Mouse (Mus musculus): ENCODE measurements at regions not wholly inside any gene's neighbourhood (a gene's known extent, or its start where the extent isn't known, plus 50 kb on each side); places are given as distances from the start of the nearest gene placed in this dataset.

DNA sequence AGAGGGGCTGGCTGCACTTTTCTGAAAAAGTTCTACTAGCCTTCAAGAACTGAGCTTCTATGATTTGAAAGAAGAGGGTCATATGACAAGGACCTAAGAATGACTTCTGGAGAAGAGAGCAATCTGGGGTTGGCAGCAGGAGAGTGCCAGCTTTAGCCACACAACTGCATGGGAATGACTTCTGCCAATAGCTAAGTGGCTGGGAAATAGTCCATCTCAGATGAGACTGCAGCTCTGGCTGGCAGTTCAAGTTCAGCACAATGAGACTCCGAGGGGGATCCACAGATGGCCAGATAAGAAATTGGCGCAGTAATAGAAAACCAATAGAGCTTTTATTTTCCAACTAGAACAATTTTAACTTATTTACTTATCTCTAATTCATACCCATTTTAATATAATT is 122.1 kb upstream of the Fbxo33 start:
- intact Hi-C loops (cut with DNase I): no loop called here
- DNase-seq: peak; percentile 32

DNA sequence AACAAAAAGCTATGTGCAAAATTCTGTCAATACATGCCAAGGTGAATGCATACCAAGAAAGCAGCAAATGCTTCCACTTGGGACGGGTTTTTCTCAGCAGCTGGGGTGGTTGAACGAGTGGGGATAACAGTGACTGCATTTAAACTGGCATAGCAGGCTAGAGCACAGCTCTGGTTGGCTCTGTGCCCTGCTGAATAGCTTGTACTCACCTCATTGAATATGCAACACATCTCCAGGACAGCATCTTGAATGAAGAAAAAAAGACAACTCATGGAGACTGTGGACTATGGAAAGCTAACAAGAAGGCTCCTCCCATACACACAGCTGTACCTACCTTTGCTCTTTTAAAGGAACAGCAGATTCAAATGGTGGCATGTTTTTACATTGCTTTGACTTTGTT is 111.2 kb upstream of the Fbxo33 start:
- intact Hi-C loops (cut with DNase I): no loop called here
- DNase-seq: peak; percentile 37

DNA sequence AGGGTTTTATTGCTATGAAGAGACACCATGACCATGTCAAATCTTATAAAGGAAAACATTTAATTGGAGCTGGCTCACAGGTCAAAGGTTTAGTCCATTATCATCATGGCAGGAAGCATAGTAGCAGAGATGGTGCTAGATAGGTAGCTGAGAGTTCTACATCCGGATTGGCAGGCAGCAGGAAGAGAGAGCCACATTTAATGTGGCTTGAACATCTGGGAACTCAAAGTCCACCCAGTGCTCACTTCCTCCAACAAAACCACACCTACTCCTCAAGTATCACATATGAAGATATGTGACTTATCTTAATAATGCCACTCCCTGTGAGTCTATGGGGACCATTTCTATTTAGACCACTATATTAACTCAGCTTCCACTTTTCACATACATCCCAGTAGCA is 93.2 kb upstream of the Fbxo33 start:
- intact Hi-C loops (cut with DNase I): no loop called here
- DNase-seq: no peak

DNA sequence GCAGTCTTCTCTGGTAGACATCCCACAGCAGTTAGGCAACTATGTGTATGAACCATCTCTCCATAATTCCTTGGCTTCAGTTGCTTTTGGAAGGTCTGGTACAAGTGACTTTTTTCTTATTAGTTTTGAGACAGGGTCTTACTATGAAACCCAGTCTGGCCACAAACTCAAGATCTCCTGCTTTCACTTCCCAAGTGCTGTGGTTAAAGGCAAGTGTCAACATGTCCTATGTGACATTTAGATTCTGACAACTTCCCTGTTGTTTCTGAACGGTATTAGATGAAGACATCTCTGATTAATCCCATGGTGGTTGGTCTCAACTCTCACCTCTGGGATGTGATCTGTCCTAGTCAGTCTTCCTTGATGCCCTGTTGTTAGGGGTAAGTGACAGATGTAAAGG is 88.4 kb upstream of the Fbxo33 start:
- DNase-seq: no peak
- intact Hi-C loops (cut with DNase I): no loop called here

DNA sequence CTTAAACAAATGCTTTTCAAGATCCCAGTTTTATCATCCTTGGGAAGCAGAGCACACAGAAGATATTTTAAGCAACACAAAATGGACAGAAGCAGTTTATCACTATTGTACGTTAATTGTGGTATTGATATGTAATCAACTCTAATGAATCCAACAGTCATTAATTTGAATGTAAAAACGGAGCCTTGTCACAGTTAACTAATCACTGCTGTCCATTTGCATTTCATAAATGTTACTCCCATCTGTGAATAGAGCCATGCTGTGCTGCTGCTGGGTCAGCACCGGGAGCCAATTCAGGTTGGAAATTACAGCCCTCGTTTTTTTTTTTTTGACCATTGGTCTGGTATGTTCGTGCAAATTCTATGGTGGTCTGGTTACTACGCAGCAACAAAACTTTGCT is 85.0 kb upstream of the Fbxo33 start:
- DNase-seq: no peak
- intact Hi-C loops (cut with DNase I): no loop called here

Measured in left cerebral cortex, postnatal 4 days (tissue).